Mouse (Mus musculus) G1E (cell line): ENCODE results near the gene Chpf.

Experiments
- CTCF ChIP-seq: IDR thresholded peaks from 2 replicates; pipeline ENCODE4 v1.5.1; 2012; ENCODE audit warnings: low read depth, low read length, inconsistent platforms, mixed read lengths
- GATA1 ChIP-seq: IDR thresholded peaks from 2 replicates; pipeline ENCODE4 v1.6.1; 2012; ENCODE audit warnings: borderline replicate concordance, low read length, inconsistent platforms, mixed read lengths
- GATA2 ChIP-seq: IDR thresholded peaks from 2 replicates; pipeline ENCODE4 v1.6.1; 2012; ENCODE audit warnings: low read depth, low read length, inconsistent platforms, borderline replicate concordance
- POLR2AphosphoS5 ChIP-seq: IDR thresholded peaks from 2 replicates; pipeline ENCODE4 v1.6.1; 2012; ENCODE audit warnings: low read depth, low read length, inconsistent platforms; ENCODE audit not compliant: insufficient replicate concordance
- TAL1 ChIP-seq: conservative IDR thresholded peaks from 2 replicates; pipeline ENCODE4 v1.6.1; 2012; ENCODE audit warnings: low read depth, low read length, inconsistent platforms, mixed read lengths

GRCm38 (mm10) chr1:75463652-75464204 lies 15.4 kb downstream of the Chpf start:
- TF ChIP-seq CTCF (no peak), GATA1 (no peak), POLR2AphosphoS5 (no peak), TAL1 (peak; percentile 98), GATA2 (peak; percentile 86; the same call in 1 of the 2 replicates)
